Mouse (Mus musculus) spleen, embryonic (tissue): ENCODE data around the gene Kcnb1.

Experiments used
- CTCF ChIA-PET: fragments of 350-600 bp; sonication (Branson Sonifier 250); formaldehyde crosslinking; loops from one replicate; lab custom pipeline; 2022; lab: Charles Lee

The Kcnb1 gene

GRCm38 (mm10) chr2:167173051-167173875 lies 16.7 kb downstream of the Kcnb1 start:
- CTCF ChIA-PET = no interaction called here

- CTCF ChIA-PET = interaction anchor here (0.6 to 1.2 kb wide), 2 partner anchors 35 to 52 kb away, joined by 3 read pairs; no protein-coding TSS in a partner anchor
Observed at GRCm38 (mm10) chr2:167167515-167168212, 22.3 kb downstream of the Kcnb1 start.

- CTCF ChIA-PET = no interaction called here
Observed at GRCm38 (mm10) chr2:167163600-167163999, 26.4 kb downstream of the Kcnb1 start.

GRCm38 (mm10) chr2:167163134-167163533 lies 26.8 kb downstream of the Kcnb1 start:
- CTCF ChIA-PET = no interaction called here

GRCm38 (mm10) chr2:167162516-167163021 lies 27.4 kb downstream of the Kcnb1 start:
- CTCF ChIA-PET = interaction anchor here (0.6 kb wide), 1 partner anchor 81 kb away, joined by 3 read pairs; no protein-coding TSS in a partner anchor

- CTCF ChIA-PET = no interaction called here
Observed at GRCm38 (mm10) chr2:167159721-167160120, 30.2 kb downstream of the Kcnb1 start.

- CTCF ChIA-PET = no interaction called here
Observed at GRCm38 (mm10) chr2:167158780-167159179, 31.2 kb downstream of the Kcnb1 start.

GRCm38 (mm10) chr2:167156118-167156715 lies 33.7 kb downstream of the Kcnb1 start:
- CTCF ChIA-PET = no interaction called here

GRCm38 (mm10) chr2:167155541-167155973 lies 34.4 kb downstream of the Kcnb1 start:
- CTCF ChIA-PET = no interaction called here

- CTCF ChIA-PET = interaction anchor here (0.7 kb wide), 1 partner anchor 455 kb away, joined by 3 read pairs; no protein-coding TSS in a partner anchor
Observed at GRCm38 (mm10) chr2:167150880-167151279, 39.1 kb downstream of the Kcnb1 start.

GRCm38 (mm10) chr2:167150135-167150534 lies 39.8 kb downstream of the Kcnb1 start:
- CTCF ChIA-PET = no interaction called here

GRCm38 (mm10) chr2:167149035-167149434 lies 40.9 kb downstream of the Kcnb1 start:
- CTCF ChIA-PET = interaction anchor here (0.5 to 0.6 kb wide), 2 partner anchors 71 to 779 kb away, joined by 5 read pairs; no protein-coding TSS in a partner anchor

- CTCF ChIA-PET = no interaction called here
Observed at GRCm38 (mm10) chr2:167147708-167148107, 42.2 kb downstream of the Kcnb1 start.

- CTCF ChIA-PET = interaction anchor here (0.6 kb wide), 1 partner anchor 103 kb away, joined by 3 read pairs; no protein-coding TSS in a partner anchor
Observed at GRCm38 (mm10) chr2:167145904-167146303, 44.1 kb downstream of the Kcnb1 start.

GRCm38 (mm10) chr2:167144439-167145307 lies 45.3 kb downstream of the Kcnb1 start:
- CTCF ChIA-PET = no interaction called here

GRCm38 (mm10) chr2:167143914-167144313 lies 46.0 kb downstream of the Kcnb1 start:
- CTCF ChIA-PET = no interaction called here

GRCm38 (mm10) chr2:167142282-167142681 lies 47.7 kb downstream of the Kcnb1 start:
- CTCF ChIA-PET = no interaction called here

- CTCF ChIA-PET = no interaction called here
Observed at GRCm38 (mm10) chr2:167141810-167142209, 48.1 kb downstream of the Kcnb1 start.

- CTCF ChIA-PET = no interaction called here
Observed at GRCm38 (mm10) chr2:167139801-167140269, 50.1 kb downstream of the Kcnb1 start.

GRCm38 (mm10) chr2:167138611-167139010 lies 51.3 kb downstream of the Kcnb1 start:
- CTCF ChIA-PET = no interaction called here

GRCm38 (mm10) chr2:167136909-167137308 lies 53.0 kb downstream of the Kcnb1 start:
- CTCF ChIA-PET = no interaction called here
